Mouse (Mus musculus) layer of hippocampus, adult 9-11 months (tissue): ENCODE measurements around the gene Card19.

Source experiments
- DNase-seq: peaks from one replicate; pipeline ENCODE4 v3.0.0; 2022

Gene Card19

DNA sequence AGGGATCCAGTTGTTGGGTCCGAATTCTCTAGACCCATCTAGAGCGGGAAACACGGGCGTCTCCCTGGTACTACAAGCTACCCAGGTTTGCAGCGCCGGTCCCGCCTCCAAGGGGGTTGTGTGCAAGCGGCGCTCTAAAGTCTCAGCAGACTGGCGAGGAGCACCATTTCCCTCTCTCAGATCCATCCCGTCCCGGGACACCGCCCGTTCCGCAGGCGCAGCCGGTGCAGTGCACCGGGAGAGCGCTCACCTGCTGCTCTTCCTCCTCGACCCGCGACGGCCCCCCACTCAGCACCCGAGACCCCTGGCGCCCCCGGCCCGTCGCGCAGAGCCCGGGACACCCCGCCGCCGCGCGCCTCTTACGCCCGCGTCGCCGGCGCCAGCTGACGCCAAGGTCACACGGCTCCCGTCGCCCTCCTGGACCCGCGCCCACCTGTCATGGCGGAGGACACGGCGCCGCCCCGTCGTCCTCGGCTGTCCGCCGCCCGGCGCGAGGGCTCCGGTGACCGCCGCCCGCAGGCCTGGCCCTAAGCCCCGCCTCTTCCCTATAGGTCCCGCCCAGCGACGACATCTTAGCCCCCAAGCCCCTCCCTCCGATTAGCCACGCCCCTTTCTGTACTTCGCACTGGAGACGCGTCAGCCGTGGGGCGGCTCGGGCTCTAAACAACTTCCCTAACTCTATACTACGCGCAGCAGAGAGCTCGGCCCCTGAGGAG is at the start of gene Card19:
TSS of gene Card19 (minus strand) at position 534 of the 716 bp plus-strand sequence.
- peak; percentile 94 for DNase-seq

- DNase-seq, result no peak
These were observed 44.3 kb upstream of the Card19 start for GRCm38 (mm10) chr13:49260036-49260722.

- no peak for DNase-seq
These were observed 42.0 kb upstream of the Card19 start for GRCm38 (mm10) chr13:49257819-49258313.

- peak; percentile 34 for DNase-seq
These were observed 36.9 kb upstream of the Card19 start for GRCm38 (mm10) chr13:49252746-49253145.

GRCm38 (mm10) chr13:49252113-49252512 is 36.3 kb upstream of the Card19 start:
- no peak for DNase-seq

- DNase-seq, result no peak
These were observed 35.1 kb upstream of the Card19 start for GRCm38 (mm10) chr13:49250716-49251517.

DNA sequence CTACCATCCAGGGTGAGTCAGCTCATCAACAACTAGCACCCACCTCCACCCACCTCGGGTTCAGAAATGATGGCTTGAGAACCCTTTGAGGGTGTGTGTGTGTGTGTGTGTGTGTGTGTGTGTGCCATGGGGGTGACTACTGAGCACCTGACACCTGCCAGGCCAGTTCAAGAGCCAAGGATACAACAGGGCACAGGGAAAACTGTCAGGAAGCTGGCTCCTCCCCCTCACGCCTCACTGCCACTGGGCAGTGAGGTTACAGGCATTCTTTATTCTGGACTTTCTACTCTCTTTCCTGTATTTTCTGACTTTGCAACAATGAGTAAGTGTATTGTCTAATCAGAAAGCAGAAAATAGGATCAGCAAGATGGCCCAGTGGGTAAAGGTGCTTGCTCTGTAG is 33.8 kb upstream of the Card19 start:
- no peak for DNase-seq

GRCm38 (mm10) chr13:49248923-49249322 is 33.1 kb upstream of the Card19 start:
- DNase-seq, result no peak

DNA sequence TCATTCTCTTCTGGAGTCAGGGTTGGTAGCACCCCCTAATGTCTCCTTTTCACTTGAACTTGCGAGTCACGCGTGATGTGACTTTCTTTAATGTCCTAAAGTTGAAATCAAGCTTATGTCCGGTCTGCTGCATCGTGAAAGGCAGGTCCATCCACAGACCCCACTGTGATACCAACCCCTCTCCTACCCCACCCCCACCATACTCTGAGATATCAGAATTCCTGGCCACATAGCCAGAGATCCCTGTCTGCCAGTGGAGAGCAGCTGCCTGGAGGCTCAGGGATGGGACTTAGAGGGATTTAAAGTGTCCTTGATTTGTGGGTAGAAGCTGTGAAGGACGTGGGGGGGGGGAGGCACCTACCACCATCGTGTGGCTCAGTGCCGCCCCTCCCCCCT is 32.6 kb upstream of the Card19 start, which contains the start of gene Susd3:
TSS of gene Susd3 (minus strand) at position 240 of the 396 bp plus-strand sequence.
- DNase-seq, result no peak

DNA sequence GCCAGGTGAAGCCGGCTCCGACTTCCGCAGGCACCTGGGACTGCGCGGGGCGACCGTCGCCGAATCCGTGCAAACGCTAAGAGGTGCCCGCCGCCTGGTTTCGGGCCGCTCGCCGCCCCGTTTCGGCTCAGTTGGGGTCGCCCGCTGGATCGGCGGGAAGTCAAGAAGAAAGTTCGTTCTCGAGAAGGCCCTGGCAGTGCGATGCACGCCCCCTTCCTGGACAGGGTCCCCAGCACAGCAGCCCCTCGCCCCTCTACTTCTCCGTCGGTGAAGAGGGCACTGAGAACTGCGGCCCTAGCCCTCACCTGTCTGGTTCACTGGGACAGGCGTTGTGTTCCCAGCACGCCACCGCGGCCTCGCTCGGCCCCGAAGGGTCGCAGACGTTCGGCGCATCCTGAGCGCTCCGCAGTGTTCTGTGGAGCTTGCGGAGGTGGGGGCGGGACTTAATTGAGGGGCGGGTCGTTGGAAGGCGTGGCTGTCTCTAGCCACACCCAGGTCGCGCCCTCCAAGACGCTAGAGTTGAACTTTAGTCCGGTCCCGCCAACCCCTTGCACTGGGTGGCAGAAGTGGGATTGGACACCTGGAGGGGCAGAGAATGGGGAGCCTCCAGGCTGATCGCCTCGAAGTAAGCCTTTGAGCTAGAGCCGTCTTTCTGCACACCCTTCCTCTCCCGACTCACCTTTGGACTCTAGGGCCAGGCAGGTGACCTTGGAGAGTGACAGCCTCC is 32.1 kb upstream of the Card19 start:
- no peak for DNase-seq

- no peak for DNase-seq
These were observed 31.4 kb upstream of the Card19 start for GRCm38 (mm10) chr13:49247232-49247739.

DNA sequence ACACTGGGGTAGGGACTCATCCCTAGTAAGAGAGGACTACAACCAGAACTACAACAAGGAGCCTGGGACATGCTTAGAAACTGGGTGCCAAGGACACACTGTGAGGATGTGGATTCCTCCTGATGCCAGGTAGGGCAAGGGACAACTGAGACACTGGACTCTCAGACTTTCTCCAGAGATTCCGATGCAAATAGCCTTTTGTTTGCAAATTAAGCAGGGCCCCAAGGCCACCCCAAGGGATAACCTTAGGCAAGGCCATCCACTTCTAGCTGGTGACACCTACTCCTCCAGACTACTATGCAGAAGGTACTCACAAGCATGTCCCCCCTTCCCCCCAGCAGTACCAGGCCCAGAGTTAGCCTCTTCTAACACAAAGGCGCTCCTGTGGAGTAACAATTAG is 30.8 kb upstream of the Card19 start:
- DNase-seq, result no peak

GRCm38 (mm10) chr13:49246011-49246410 is 30.2 kb upstream of the Card19 start:
- no peak for DNase-seq

- no peak for DNase-seq
These were observed 29.4 kb upstream of the Card19 start for GRCm38 (mm10) chr13:49245251-49245650.

- no peak for DNase-seq
These were observed 27.7 kb upstream of the Card19 start for GRCm38 (mm10) chr13:49243492-49243891.

DNA sequence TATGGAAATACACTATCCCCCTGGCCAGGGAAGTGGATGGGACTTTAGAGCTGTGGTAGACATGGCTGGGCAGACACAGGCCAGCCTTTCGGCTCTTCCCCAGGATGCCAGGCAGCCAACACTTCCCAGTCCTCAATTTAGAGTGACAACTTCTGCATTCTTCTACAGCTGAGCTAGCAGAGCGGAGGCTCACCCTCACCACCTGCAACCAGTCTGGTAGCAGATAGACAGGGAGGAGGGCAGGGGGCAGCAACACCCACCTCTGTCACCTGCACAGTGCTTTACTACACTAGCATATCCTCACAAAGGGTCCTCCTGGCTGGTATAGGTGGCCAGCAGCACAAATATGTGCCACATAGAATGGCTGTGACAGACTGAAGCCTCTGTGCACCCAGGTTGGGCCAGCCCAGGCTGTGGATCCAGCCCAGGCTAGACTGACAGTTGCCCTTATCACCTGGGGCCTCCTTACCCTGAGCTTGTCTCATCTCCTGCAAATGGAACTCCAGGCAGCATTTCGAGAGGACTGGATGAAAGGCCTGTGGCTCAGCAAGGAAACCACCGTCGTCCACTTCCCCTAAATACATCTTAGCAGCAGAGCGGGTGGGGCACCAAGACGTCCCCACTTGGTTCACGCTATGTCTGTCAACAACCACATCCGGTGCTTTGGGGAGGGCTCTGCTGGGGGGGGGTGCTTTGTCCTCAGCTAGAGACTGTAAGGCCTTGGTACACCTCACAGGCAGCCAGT is 26.7 kb upstream of the Card19 start:
- DNase-seq, result peak; percentile 79

- DNase-seq, result no peak
These were observed 22.9 kb upstream of the Card19 start for GRCm38 (mm10) chr13:49238737-49239136.

DNA sequence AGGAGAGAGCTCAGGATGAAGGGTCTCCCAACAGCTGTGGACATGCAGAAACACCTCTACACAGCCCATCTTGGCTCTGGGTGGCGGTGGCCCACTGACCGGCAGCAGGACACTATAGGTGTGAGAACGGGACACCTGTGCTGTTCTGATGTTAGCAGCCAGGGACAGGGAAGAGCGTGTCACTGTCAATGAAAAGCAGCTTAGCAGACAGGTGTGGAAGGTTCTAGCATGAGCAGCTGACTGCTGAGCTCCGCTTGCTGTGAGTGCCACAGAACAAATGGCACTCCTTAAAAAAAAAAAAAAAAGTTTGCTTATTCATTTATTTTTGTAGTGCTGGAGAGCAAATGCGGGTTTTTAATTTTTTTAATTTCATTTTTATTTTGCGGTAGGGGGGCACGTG is 21.8 kb upstream of the Card19 start:
- no peak for DNase-seq

DNA sequence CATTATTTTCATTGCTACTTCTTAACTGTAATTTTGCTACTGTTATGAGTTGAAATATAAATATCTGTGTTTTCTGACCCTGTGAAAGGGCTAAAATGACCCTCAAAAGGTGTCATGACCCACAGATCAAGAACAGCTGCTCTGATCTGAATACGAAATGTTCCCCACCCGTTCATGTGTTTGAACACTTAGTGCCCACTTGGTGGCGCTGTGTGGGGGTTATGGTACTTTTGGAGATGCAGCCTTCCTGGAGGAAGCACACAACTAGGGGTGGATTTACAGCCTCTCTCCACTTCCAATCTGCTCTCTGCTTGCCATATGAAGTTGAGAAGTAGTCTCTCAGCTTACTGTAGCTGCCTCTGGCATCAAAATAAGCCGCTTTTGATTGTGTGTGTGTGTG is 18.9 kb upstream of the Card19 start:
- no peak for DNase-seq

DNA sequence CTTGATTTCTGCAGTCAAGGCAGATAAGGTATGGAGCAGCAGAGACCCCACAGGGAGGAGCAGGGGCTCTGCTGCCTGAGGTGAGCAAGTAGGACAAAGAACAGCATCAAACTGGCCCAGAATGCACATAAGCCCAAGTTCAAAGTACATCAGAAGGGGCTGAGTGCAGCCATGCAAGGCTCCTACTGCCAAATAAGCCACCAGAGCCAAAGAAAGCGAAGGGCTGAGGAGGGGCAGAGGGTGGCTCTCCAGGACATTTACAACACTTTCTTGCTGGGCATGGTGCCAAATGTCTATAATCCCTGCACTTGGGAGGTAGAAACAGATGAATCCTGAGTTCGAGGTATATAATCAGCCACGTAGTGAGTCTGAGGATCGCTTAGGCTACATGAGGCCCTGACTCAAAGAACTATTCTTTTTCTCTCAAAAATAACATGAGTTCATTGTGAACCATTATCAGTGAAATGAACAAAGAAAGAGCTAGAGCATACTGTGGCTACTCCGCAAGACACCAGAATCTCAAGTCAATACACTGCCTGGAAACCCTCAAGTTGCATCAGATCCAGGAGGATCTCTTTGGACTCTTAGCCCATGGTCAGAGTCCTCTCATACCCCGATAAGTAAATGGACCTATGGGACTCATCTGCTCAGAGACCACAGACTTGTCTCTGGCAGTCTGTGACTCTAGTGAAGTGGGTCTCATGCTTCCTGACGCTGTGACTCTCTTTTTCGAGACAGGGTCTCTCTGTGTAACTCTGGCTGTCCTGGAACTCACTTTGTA is 18.1 kb upstream of the Card19 start:
- DNase-seq, result no peak

DNA sequence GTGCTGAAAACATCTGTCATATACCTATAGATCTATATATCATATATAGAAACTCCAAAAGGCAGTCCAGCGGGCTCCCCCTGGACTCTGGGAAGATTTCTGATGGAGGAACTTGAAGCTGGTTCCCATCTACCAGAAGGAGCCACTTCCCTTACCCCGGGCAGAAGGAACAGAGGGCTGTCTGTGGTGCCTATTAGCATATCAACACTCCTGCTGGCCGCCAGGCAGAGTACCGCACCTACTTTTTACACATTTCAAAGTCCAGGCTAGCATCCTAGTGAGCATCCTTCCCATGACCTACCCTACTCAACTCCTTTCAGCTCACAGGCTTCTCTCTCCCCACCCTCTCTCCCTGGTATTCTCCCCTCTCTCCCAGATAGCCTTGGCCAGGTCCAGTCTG is 9.8 kb upstream of the Card19 start:
- no peak for DNase-seq
